Mouse (Mus musculus) left cerebral cortex, postnatal 14 days (tissue): ENCODE measurements around the gene Fasn. TPM values are rescaled to one million over a fixed set of nuclear protein-coding genes. Genes with fewer than 3 reads are reported as not detected.
A peak's percentile ranks its signal among the peaks of the same experiment; 100 is the strongest.

Source experiments
- DNase-seq, 2 experiments: peaks; one replicate each; pipeline ENCODE4 v3.0.0; 2021 to 2022; ENCODE audit warnings: low spot score in 2 of 2, mixed read lengths in 1 of 2
- intact Hi-C: fragments of 180-260 bp; cut with DNase I; formaldehyde crosslinking; loops from one replicate; pipeline ENCODE4 v1.15.1; 2025
- total RNA-seq, 2 experiments: library from RNA; stranded (reverse); gene quantifications; 2 replicates each; pipeline ENCODE4 v1.2.3; 2021

Fasn gene
- total RNA-seq, 2 experiments from 2014 or later: 207 to 211 TPM

GRCm38 (mm10) chr11:120830686-120831085 lies 6.3 kb upstream of the Fasn start:
- DNase-seq: peak in 1 of 2 experiments; percentile 2
- intact Hi-C loops: no loop called here

- DNase-seq: no peak
- intact Hi-C loops: no loop called here
These were observed 5.6 kb upstream of the Fasn start for GRCm38 (mm10) chr11:120829757-120830532.

DNA sequence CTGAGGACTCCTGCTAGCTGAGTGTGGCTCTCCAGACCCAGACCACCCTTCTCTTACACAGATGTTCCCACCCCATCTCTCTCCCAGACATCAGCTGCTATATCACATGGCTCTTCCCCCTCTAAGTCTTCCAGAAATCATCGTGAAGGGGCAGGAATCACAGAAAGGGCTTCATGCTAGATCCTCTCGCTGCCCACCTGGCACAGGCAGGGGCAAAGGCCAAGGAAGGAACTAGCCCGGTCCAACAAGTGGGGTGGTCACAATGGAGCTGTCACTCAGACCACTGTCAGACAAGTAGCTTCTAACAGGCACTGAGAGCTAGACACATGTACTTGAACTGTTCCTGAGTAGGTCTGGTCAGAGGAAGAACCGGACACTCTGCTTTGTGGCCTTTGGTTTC lies 4.1 kb upstream of the Fasn start:
- intact Hi-C loops: no loop called here
- DNase-seq: no peak

DNA sequence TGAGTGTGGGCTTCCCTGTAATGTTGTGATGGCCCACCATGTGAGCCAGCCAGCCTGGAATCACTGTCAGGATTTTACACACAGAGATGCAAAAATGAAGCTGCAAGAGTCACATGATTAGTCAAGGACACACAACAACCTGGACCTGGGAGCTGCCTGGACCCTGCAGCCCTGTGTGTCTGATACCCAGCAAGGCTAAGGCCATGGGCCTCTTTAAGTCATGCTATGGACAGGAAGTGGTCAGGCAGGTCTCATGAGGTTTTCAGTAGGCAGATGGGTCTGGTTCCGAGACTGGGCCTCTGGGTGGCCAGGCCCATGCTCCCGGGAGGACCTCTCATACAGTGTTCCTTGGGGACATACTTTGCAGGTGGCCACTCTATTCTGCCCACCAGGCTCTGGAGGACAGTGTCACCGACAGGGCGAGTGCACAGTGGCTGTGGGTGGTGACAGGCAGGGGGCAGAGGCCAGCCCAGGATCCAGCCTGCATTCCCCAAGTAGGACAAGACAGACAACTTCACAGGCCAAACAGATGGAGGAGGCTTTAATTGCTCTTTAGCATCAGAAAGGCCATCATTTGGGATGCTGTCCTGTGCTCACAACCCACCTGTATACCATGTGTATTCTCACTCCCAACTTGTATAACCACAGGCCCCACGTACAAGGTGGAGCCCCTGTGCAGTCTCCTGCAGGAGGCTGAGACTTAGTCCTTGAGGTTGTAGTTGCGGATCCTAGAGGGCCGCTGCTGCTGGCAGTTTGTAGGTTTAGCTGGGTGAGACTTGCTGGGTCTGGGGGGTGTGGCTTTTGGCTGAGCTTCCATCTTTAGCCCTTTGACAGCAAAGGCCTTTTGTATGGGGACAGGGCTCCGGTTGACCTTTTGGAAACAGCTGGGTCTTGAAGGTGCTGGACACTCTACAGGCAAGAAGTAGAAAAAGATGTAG lies 1.9 kb upstream of the Fasn start:
- DNase-seq: no peak
- intact Hi-C loops: no loop called here

- no peak for DNase-seq
- intact Hi-C loops: no loop called here
These were observed 1.0 kb upstream of the Fasn start for GRCm38 (mm10) chr11:120825289-120825863.

DNA sequence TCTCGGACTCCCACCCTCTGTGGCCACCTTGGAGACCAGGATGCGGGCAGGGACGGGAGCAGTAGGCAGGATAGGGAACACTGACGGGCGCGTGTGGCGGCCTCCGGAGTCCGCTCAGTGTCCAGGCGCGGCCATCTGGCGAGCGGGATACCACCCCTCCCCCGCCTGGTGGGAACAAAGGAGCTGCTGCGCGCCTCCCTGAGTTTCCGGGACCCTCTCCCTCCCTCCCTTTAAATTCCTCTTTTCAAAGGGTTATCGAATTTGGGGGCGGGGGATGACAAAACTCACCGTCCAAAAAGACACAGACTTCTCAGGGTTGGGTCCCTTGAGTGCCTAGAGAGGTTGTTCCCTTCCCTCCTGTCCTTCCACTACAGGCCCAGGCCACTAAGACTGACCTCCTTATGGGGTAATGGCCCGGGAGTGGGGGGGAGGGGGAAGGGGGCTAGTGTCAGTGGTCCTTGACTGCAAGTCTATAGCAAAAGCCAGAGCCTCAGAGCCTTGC lies 491 bp upstream of the Fasn start:
- intact Hi-C loops: loop anchor here (5.0 kb wide), 1 partner anchor 77 kb away; no protein-coding TSS in a partner anchor

GRCm38 (mm10) chr11:120823551-120823947 lies 798 bp downstream of the Fasn start:
- DNase-seq: peak in 1 of 2 experiments; percentile 54
- intact Hi-C loops: loop anchor here (5.0 kb wide), 1 partner anchor 79 kb away; no protein-coding TSS in a partner anchor

More for the DNA sequence above, 491 bp upstream of the Fasn start:
- no peak for DNase-seq

- DNase-seq: no peak
- intact Hi-C loops: loop anchor here (5.0 kb wide), 1 partner anchor 79 kb away; no protein-coding TSS in a partner anchor
These were observed 1.4 kb downstream of the Fasn start for GRCm38 (mm10) chr11:120822831-120823550.

DNA sequence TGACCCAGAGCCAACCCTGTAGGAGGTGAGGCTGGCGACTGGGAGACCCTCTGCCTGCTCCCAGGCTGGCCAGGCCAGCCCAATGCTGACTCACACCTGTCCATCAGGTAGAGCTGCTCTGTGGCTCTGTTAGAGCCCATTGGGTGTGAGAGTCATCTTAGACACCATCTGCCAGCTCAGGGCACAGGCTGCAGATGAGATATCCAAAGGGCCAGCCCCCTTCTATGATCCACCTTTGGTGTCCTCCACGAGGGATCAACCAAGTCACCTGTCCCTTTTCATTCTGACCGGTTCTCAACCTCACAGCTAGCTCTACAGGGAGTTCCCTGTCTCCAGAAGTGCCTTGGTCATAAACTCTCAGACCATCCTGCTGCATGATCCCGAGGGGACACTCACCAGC lies 2.0 kb downstream of the Fasn start:
- no peak for DNase-seq
- intact Hi-C loops: loop anchor here (5.0 kb wide), 1 partner anchor 80 kb away; no protein-coding TSS in a partner anchor

- intact Hi-C loops: loop anchor here (5.0 kb wide), 1 partner anchor 81 kb away; no protein-coding TSS in a partner anchor
- no peak for DNase-seq
These were observed 3.0 kb downstream of the Fasn start for GRCm38 (mm10) chr11:120821076-120821922.

DNA sequence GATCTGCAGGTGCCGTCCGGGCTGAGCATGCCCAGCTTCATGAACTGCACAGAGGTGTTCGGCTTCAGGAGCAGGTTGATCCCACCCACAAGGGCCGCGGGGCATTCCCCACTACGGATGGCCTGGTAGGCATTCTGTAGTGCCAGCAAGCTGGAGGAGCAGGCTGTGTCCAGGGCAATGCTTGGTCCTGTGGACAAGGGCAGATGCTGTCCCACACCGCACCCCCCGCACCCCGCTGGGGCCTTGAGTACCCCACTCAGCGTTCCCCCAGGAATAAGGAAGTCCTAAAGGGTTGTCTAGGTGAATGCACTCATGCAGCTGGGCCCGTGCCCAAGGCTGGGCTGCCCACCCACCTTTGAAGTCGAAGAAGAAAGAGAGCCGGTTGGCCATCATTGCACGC lies 3.8 kb downstream of the Fasn start:
- DNase-seq: no peak

GRCm38 (mm10) chr11:120819556-120819955 lies 4.8 kb downstream of the Fasn start:
- intact Hi-C loops: no loop called here
- DNase-seq: no peak

More for the DNA sequence above, 3.8 kb downstream of the Fasn start:
- intact Hi-C loops: loop anchor here (5.0 kb wide), 1 partner anchor 82 kb away; no protein-coding TSS in a partner anchor

GRCm38 (mm10) chr11:120818251-120818650 lies 6.1 kb downstream of the Fasn start:
- intact Hi-C loops: no loop called here

GRCm38 (mm10) chr11:120817358-120817757 lies 7.0 kb downstream of the Fasn start:
- intact Hi-C loops: no loop called here
- DNase-seq: no peak

More at GRCm38 (mm10) chr11:120818251-120818650, 6.1 kb downstream of the Fasn start:
- no peak for DNase-seq

- no peak for DNase-seq
- intact Hi-C loops: no loop called here
These were observed 12.3 kb downstream of the Fasn start for GRCm38 (mm10) chr11:120812068-120812467.

GRCm38 (mm10) chr11:120808010-120808409 lies 16.3 kb downstream of the Fasn start:
- intact Hi-C loops: no loop called here

DNA sequence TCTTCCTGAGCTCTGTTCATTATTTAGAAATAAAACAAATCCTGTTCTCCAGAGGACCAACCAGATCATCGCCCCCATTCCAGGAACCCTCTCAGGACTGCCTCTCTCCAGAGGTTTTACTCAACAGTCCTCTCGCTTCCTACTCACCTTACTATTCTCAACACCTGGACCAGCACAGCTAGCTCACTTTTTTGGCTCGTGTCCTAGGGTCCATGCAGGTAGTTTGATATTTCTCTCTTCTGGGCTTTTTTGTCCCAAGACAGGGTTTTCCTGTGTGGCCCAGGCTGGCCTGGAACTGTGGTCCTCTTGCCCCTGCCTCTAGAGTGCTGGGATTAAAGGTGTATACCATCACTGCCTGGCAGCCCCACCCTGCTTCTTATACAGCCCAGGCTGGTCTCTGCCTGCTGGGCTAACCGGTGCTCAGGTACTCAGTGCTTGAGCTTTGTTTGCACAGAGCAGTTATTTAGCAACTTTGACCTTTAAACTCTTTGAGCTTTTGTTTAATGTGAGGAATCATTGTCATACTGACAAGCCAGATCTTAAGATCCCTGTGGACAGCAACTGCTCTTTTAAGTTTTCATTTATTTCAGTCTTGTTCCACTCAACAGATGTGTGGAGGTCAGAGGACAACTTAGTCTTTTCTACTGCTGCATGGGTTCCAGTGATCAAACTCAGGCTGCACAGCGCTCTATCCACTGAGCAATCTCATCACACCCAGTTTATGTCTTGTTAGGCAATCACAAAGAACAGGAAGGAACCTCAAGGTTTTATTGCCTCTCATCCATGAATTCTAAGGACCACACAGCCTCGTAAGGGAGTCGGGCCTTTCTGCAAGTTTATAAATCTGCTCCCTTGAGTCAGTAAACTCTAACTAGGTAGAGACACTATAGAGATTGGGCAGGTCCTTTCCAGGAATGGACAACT lies 18.7 kb downstream of the Fasn start:
- intact Hi-C loops: no loop called here

More at GRCm38 (mm10) chr11:120808010-120808409, 16.3 kb downstream of the Fasn start:
- DNase-seq: no peak

More for the DNA sequence above, 18.7 kb downstream of the Fasn start:
- DNase-seq: no peak
